Mouse (Mus musculus): ENCODE measurements around the gene Nebl. TPM values are rescaled to one million over a fixed set of nuclear protein-coding genes. Genes with fewer than 3 reads are reported as not detected.

Nebl gene
- total RNA-seq, 1 experiment from 2014 or later = 0.45 TPM

DNA sequence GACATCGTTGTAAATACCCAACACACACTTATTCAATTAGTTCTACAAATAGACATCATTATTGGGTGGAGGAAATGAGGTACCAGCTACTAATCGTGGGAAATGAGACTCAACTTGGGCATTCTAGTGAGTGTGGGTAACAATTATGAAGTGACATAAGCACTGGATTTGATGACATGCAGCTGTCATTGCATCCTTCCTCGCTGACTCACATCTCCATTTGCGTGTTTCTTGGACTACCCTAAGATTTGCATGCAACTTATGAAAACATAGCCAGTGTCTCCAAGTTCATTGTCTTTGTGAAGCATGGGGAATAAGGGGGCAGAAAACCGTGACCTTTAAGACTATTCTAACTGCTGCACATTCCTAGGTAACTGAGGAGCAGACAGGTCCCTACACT, 339.9 kb downstream of the Nebl start:
- no peak for ATAC-seq (replicated peaks in 1 of 2; ENCODE audit: insufficient read depth in 1 of 2, low FRiP score in 2 of 2, low TSS enrichment in 1 of 2, low read depth in 1 of 2, poor library complexity in 2 of 2, severe bottlenecking in 2 of 2)

DNA sequence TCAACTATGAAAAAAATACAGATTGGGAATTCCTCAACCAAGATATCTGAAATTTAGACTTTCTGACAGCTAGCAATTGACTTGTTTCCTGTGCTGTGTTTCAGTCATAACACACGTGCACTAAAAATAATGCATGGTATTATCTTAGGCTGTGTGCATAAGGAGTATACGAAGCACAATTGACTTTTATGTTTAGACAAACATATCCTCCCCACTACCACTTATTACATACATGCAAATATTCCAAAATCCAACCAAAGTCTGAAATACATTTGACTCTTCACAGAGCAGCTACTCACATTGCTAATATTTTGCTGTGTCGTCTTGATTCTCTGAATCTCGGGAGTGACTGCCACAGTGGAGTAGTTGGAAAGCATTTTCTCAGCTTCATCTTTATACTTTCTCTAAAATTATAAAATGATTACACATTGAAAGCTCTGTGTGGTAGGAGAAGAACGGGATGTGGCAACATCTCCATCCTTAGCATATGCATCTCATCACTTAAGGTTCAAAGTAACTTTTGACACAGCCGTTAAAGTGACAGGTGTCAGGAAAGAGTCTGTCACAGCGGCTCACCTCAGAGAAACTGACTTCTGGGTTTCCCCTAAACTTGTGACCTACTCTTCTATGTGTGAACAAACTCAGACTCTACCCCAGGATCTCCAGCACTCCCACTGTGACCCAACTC, 340.6 kb downstream of the Nebl start:
- ATAC-seq (replicated peaks in 1 of 2; ENCODE audit: insufficient read depth in 1 of 2, low FRiP score in 2 of 2, low TSS enrichment in 1 of 2, low read depth in 1 of 2, poor library complexity in 2 of 2, severe bottlenecking in 2 of 2) = no peak

DNA sequence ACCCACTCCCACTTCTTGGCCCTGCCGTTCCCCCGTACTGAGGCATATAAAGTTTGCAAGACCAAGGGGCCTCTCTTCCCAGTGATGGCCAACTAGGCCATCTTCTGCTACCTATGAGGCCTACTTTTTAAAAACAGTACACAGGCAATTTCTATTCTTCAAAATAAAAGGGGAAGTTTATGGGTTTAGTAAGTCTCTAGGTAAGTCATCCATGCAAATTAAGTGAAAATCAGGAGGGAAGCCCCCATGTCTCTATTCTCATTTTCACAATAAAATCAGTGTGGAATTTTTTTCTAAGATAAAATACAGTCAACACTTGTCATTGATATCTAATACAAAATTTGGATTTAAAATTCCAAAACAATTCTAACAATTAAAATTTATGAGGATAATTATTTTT, 341.4 kb downstream of the Nebl start:
- no peak for ATAC-seq (replicated peaks in 1 of 2; ENCODE audit: insufficient read depth in 1 of 2, low FRiP score in 2 of 2, low TSS enrichment in 1 of 2, low read depth in 1 of 2, poor library complexity in 2 of 2, severe bottlenecking in 2 of 2)

DNA sequence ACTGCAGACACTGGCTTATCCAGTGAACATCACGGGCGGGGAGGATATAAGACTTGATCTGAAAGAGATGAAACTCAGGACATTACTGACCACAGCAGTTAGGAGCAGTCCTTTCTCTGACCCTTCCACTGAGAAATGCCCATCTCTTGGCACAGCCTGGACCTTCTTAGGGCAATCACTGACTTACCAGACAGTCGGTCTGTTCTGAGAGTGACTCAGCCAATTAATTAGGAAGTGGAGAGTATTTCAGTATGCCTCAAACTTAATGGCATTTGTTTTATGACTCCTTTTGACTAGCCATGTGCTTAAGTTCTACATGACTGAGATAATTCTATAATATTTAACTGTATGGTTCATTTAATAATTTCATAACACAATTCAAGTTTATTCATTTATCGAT, 341.9 kb downstream of the Nebl start:
- ATAC-seq (replicated peaks in 1 of 2; ENCODE audit: insufficient read depth in 1 of 2, low FRiP score in 2 of 2, low TSS enrichment in 1 of 2, low read depth in 1 of 2, poor library complexity in 2 of 2, severe bottlenecking in 2 of 2) = no peak

DNA sequence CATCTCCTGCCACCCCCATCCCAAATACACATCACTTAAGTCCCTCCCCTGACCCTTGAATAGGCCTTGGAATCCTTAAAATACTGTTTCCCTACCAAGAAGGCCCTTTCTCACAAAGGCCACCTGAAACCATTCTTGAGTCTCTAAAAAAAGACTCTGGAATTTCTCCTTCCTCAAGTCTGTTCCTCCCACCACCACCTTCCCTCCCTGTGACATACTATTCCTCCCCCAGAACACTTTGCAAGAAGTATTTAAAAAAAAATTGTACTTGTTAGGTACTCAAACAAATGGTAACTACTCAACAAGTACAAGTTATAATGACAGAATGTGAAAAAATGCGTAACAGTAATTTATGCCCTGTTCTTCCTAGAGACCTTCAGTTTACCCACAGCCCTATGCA, 349.0 kb downstream of the Nebl start:
- ATAC-seq (replicated peaks in 1 of 2; ENCODE audit: insufficient read depth in 1 of 2, low FRiP score in 2 of 2, low TSS enrichment in 1 of 2, low read depth in 1 of 2, poor library complexity in 2 of 2, severe bottlenecking in 2 of 2) = no peak

DNA sequence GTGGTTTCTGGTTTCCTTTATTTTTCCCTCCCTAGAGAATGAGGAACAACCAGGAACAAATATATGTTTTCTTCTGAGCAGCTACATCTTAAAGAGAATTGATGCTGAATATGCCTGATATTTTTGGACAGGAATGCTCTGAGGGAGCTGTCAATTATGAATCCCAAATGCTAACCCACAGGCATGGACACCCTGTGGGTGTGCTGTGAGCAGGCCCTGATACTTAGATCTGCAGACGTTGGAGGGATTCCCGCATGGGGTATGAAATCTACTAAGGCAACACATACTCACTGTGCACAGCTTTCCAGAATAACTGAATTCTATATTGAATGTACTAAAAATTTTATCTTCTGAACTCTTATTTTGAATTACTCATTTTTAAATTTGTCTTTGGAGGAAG, 355.3 kb downstream of the Nebl start:
- ATAC-seq (replicated peaks in 1 of 2; ENCODE audit: insufficient read depth in 1 of 2, low FRiP score in 2 of 2, low TSS enrichment in 1 of 2, low read depth in 1 of 2, poor library complexity in 2 of 2, severe bottlenecking in 2 of 2) = peak in 1 of 2 experiments; percentile 46; a peak in 1 of 4 replicates

DNA sequence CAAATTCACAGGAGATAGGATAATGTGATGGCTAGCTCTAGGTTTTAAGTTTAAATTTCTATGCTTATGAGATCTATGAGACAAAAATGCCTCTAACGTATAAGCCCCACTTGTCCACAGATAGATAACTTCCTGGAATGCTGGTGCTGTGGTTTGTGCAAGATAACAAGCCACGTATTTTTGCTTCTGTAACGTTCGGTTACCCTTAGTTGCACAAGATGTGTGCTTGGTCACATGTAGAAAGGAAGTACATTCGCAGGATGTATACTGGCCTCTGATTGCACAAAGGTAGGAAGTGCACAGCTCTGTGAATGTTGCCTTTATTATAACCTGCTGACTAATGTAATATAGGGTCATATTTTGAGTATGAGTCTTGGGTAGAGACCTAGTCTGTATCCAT, 365.6 kb downstream of the Nebl start:
- peak; percentile 86 to 91 for ATAC-seq (replicated peaks in 1 of 2; ENCODE audit: insufficient read depth in 1 of 2, low FRiP score in 2 of 2, low TSS enrichment in 1 of 2, low read depth in 1 of 2, poor library complexity in 2 of 2, severe bottlenecking in 2 of 2)

DNA sequence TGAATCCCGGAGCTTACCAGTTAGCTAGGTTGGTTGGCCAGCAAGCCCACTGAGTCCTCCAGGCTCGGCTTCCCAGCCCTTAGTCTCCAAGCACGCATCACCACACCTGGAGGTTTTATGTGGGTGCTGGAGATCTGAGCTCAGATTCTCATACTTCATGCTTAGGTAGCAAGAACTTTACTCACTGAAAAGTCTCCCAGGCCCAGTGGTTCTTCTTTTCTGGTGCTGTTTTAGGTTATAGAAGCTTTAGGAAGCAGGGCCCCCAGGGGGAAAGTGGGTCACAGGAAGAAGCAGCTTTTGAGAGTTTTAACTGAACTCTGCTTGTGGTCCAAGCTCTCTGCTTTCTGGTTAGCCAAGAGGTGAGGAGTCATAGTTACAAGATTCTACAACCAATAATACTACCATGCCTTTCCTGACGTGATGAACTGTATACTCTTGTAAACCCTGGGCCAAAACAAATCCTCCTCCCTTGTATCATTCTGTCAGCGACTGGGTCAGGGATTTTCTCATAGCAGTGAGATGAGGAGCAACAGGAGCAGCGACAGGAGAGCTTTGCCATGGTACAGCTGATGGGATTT, 366.2 kb downstream of the Nebl start:
- ATAC-seq (replicated peaks in 1 of 2; ENCODE audit: insufficient read depth in 1 of 2, low FRiP score in 2 of 2, low TSS enrichment in 1 of 2, low read depth in 1 of 2, poor library complexity in 2 of 2, severe bottlenecking in 2 of 2) = peak; percentile 61 to 66

DNA sequence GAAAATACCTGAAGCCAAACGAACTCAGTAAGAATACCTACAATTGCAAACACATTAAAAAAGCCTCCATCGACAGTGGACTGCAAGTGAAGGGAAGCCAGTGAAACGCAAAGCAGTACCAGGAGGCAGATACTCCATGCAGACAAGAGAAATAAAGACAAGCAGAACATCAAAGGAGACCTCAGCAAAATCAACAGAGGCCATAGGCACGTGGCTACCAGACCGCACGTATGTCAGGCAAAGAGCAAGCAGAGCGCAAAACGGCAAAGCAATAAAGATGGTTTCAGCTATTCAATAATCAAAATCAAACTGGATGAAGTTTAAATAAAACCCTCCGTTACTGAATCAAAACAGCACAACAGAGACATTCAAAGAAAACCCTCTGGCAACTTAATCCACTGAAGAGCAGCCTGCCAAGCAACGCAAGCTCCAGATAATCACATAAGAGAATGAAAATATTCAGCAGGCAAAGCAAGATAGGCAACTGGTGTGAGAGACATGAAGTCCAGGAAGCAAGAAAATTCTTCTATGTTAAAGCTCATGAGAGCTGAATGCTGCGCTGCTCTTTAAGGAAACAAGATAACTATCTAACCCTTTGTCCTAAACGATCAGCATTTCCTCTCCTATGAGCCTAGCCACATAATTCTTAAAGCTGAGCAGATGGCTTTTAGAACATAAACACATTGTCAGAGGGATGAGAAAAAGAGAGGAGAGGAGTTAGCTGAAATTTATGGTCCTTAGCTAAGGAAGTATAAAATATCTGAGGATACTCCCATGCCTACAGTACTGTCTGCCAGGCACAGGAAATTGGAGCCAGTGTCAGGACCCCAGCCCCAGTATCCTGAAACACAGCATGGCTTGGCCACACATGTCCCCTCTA, 367.7 kb downstream of the Nebl start:
- no peak for ATAC-seq (replicated peaks in 1 of 2; ENCODE audit: insufficient read depth in 1 of 2, low FRiP score in 2 of 2, low TSS enrichment in 1 of 2, low read depth in 1 of 2, poor library complexity in 2 of 2, severe bottlenecking in 2 of 2)

DNA sequence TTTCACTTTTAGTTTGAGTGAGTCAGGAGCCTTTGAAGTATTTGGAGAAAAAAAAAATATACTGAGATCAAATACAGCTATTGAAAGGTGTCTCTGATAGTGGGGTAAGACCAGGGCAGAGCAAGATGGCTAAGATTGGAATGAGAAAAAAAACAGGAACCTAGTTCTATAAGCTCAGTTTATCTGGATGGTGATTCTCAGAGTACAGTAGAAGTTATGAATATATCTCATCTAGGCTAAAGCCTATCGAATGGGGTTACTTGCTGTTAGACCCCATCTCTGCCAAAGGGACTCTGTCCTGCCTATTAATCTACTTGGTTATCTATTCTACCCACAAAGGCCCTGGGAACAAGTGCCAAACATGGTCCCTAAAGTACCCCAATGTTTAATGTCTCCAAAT, 369.1 kb downstream of the Nebl start:
- ATAC-seq (replicated peaks in 1 of 2; ENCODE audit: insufficient read depth in 1 of 2, low FRiP score in 2 of 2, low TSS enrichment in 1 of 2, low read depth in 1 of 2, poor library complexity in 2 of 2, severe bottlenecking in 2 of 2) = no peak

DNA sequence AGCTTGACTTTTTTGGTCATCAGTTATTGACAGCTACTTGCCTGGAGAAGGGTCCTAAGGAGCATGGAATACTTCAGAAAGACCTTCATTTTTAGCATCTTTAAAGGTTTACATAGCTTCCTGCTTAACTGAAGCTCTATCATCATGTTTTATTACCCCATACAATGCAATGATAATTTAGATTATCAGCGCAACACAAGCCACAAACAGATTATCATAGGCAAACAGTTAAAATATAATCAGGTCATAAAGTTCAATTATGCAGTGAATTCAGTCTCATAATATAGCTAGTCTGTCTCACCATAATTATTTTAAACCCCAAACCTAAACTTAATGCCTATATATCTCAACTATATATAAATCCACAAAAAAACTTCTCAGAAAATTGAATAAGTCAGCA, 386.6 kb downstream of the Nebl start:
- no peak for ATAC-seq (replicated peaks in 1 of 2; ENCODE audit: insufficient read depth in 1 of 2, low FRiP score in 2 of 2, low TSS enrichment in 1 of 2, low read depth in 1 of 2, poor library complexity in 2 of 2, severe bottlenecking in 2 of 2)

DNA sequence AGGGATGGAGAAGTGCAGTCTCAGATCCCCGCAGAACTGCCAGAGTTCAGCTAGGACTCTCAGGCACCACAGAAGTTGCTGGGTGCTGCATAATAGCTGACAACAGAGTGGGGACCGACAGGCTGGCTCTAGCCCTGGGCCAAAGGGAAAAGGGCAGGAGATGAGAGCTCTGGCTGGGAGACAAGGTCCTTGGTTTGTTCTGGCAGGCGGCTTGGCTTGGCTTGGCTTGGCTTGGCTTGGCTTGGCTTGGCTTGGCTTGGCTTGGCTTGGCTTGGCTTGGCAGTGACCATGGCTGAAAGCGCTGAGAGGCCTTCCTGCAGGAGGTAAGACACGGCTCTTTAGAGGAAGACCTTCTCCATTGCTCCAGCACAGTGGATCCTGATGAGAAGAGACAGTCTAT, 395.8 kb downstream of the Nebl start:
- no peak for ATAC-seq (replicated peaks in 1 of 2; ENCODE audit: insufficient read depth in 1 of 2, low FRiP score in 2 of 2, low TSS enrichment in 1 of 2, low read depth in 1 of 2, poor library complexity in 2 of 2, severe bottlenecking in 2 of 2)

DNA sequence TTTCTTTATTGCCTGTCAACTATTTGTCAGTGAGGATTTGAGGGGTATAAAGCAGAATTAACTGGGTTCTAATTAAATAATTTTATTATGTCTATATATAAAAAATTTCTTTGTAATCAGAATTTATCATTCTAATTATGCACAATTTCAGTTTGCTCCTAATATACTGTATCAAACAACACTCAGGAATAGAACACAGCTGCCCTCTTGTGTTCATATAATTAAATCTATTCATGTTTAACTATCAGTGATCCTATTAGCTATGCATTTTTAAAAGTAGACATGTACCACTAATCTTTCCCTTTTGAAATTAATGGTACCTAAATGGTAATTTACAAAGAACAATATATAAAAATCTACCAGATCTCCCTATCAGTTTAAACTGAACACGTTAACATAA, 404.7 kb downstream of the Nebl start:
- ATAC-seq (replicated peaks in 1 of 2; ENCODE audit: insufficient read depth in 1 of 2, low FRiP score in 2 of 2, low TSS enrichment in 1 of 2, low read depth in 1 of 2, poor library complexity in 2 of 2, severe bottlenecking in 2 of 2) = no peak

DNA sequence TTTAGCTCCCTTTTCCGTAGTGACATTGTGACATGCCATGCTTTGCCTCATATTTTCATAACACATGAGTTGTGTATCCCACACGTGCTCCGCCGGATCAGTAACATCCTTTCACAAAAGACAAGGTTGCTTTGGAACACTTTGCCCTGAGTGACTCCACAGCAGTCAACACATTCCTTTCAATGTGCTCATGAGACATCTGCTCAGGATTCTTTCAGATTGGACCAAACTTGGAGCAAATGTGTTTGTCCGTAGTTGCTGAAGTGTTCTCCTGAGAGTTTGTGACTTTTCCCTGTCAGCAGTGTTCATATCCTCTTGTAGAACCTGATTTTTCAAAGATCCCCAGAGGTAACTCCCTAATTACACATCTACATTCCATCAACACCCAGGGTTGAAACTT, 414.4 kb downstream of the Nebl start:
- ATAC-seq (replicated peaks in 1 of 2; ENCODE audit: insufficient read depth in 1 of 2, low FRiP score in 2 of 2, low TSS enrichment in 1 of 2, low read depth in 1 of 2, poor library complexity in 2 of 2, severe bottlenecking in 2 of 2) = no peak

DNA sequence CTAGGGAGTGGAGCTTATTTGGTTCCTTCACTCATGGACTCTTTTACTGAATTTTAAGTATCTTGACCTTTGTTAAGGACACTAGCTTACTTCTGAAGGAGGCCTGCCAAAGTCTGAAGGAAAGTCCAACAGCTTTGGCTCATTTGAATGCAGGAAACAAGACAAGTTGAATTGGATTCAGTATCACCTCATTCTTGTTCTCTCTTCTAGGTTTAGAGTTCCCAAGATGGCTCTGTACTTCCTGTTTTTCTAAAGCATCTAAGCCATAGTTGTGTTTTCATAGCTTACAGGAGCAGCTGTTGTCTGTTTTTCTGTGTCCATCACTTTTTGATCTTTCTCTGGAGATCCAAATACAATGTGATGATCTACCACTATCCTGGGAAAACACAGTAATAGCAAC, 429.9 kb downstream of the Nebl start:
- no peak for ATAC-seq (replicated peaks in 1 of 2; ENCODE audit: insufficient read depth in 1 of 2, low FRiP score in 2 of 2, low TSS enrichment in 1 of 2, low read depth in 1 of 2, poor library complexity in 2 of 2, severe bottlenecking in 2 of 2)

DNA sequence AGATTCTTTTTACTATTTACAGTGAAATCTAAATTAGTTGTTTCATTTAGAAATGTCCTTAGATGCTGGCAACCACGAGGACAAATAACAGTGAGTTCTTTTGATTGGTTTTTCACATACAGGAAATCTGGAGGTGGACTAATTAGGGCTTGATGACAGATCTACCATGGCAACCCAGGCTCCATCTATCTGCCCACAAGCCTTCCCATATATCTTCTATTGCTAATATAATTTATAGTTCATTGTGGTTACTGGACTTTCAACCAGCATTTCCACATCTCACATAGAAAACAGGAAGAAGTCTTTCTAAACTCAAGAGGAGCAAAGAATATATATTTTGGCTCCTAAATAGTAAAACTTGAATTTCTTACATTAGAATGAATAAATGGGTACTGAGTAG, 433.8 kb downstream of the Nebl start:
- no peak for ATAC-seq (replicated peaks in 1 of 2; ENCODE audit: insufficient read depth in 1 of 2, low FRiP score in 2 of 2, low TSS enrichment in 1 of 2, low read depth in 1 of 2, poor library complexity in 2 of 2, severe bottlenecking in 2 of 2)

DNA sequence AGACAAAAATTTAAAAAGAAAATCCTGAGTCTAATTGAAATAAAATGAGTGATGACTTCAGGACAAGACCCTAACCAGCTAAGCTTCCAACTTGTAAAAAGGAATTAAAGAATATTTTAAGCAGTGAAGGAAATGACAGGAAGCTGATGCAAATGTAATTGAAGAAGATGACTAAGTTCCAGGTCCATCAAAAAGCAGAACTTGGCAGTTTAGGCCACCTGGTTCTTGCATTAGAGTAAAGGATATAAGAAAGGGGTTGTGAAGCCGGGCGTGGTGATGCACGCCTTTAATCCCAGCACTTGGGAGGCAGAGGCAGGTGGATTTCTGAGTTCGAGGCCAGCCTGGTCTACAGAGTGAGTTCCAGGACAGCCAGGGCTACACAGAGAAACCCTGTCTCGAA, 436.0 kb downstream of the Nebl start:
- ATAC-seq (replicated peaks in 1 of 2; ENCODE audit: insufficient read depth in 1 of 2, low FRiP score in 2 of 2, low TSS enrichment in 1 of 2, low read depth in 1 of 2, poor library complexity in 2 of 2, severe bottlenecking in 2 of 2) = 0 out of 4 replicates have a peak, but pooled peaks of 1 of the 2 experiments have one; percentile 27
